Mouse (Mus musculus) G1E (cell line): Measurements from ENCODE around the gene Slc44a3. TPM values are rescaled to one million over a fixed set of nuclear protein-coding genes. Genes with fewer than 3 reads are reported as not detected.
A peak's percentile ranks its signal among the peaks of the same experiment; 100 is the strongest.

Source experiments
- ATAC-seq: 2 replicates; pipeline ENCODE4 v1.8.0; 2016; ENCODE audit warnings: mild to moderate bottlenecking; ENCODE audit not compliant: insufficient number of reproducible peaks, poor library complexity, low FRiP score, severe bottlenecking; ENCODE audit errors: extremely low read depth
- DNase-seq: peaks from one replicate; pipeline ENCODE4 v3.0.0; 2012; ENCODE audit warnings: low spot score
- H3K27me3 ChIP-seq: 2 replicates; pipeline ENCODE4 v1.6.1; 2012; ENCODE audit warnings: mild to moderate bottlenecking, low read length, inconsistent platforms; ENCODE audit not compliant: insufficient read depth
- H3K36me3 ChIP-seq: replicated peaks from 2 replicates; pipeline ENCODE3; 2012; ENCODE audit warnings: mild to moderate bottlenecking, inconsistent platforms
- H3K4me1 ChIP-seq: 2 replicates; pipeline ENCODE4 v1.6.1; 2012; ENCODE audit warnings: low read depth, low read length, inconsistent platforms, mixed read lengths; ENCODE audit not compliant: insufficient read depth
- H3K4me3 ChIP-seq: 2 replicates; pipeline ENCODE4 v1.5.1; 2012; ENCODE audit warnings: low read depth, mild to moderate bottlenecking, inconsistent platforms, low read length, moderate library complexity, mixed read lengths
- H3K9me3 ChIP-seq: replicated peaks from 2 replicates; pipeline ENCODE4 v1.6.1; 2012; ENCODE audit warnings: inconsistent platforms
- CTCF ChIP-seq: IDR thresholded peaks from 2 replicates; pipeline ENCODE4 v1.5.1; 2012; ENCODE audit warnings: low read depth, low read length, inconsistent platforms, mixed read lengths
- GATA1 ChIP-seq: IDR thresholded peaks from 2 replicates; pipeline ENCODE4 v1.6.1; 2012; ENCODE audit warnings: borderline replicate concordance, low read length, inconsistent platforms, mixed read lengths
- GATA2 ChIP-seq: IDR thresholded peaks from 2 replicates; pipeline ENCODE4 v1.6.1; 2012; ENCODE audit warnings: low read depth, low read length, inconsistent platforms, borderline replicate concordance
- POLR2AphosphoS5 ChIP-seq: IDR thresholded peaks from 2 replicates; pipeline ENCODE4 v1.6.1; 2012; ENCODE audit warnings: low read depth, low read length, inconsistent platforms; ENCODE audit not compliant: insufficient replicate concordance
- TAL1 ChIP-seq: conservative IDR thresholded peaks from 2 replicates; pipeline ENCODE4 v1.6.1; 2012; ENCODE audit warnings: low read depth, low read length, inconsistent platforms, mixed read lengths
- polyA plus RNA-seq: library from polyadenylated mRNA; stranded (reverse); fragments of >175 nt; gene quantifications from 2 replicates; pipeline ENCODE4 v1.2.3, GENCODE M21; 2012
- total RNA-seq, 2 experiments: library from RNA; stranded (forward) in 1 of 2; stranded (reverse) in 1 of 2; fragments of 200-1000 nt in 1 of 2; fragments of >200 nt in 1 of 2; fragmentation: Nextera tagmentation in 1 of 2; gene quantifications; 2 replicates each; pipeline ENCODE4 v1.2.3; 2014 to 2017

Gene Slc44a3
- total and polyA plus RNA-seq, 3 experiments, result 0.33 TPM; not detected in 2

DNA sequence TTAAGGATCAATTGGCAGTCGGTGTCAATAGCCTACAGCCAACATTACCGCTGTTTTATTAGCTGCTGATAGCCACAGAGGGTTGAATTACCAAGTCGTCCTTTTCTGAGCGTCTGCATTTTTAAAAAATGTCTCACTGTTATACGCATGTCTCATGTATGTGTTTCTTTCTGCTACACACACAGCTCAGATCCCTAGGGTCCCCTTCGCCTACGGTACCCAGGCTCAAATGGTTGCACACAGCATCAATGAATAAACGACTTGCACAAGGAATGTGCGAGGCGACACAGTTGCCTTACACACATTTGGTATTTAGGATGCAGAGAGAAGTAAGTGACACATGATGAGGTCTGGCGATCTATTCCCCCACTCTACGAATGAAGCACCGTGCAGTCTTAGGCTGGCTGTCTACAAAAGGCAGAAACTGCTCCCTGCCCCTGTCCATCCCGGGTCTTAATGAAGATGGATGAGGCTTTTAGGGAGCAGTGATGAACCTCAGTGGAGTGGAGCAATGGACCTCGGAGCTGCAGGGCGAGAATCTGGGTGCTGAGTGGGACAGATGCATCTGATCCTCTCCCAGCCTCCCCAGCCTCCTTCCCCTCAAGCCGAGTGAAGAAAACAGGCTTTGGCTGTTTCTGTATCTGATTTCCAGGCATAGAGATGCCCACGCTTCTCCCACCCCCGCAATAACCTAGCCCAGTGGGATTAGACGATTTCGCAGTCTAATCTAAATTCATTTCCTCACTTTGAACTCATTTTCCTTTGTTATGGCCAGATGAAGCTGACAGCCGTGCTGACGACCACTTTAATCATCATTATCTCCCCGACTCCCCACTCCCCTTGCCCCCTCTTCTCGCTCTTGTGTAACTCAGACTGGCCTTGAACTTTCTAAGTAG is 48.7 kb downstream of the Slc44a3 start:
- Histone ChIP-seq H3K4me3 (no peak overlapping the region), H3K27me3 (peaks cover 25% of the 10 kb centered on the region), H3K9me3 (no peaks in the 10 kb centered on the region), H3K4me1 (no peaks in the 10 kb centered on the region; the same call in 1 of the 2 replicates), H3K36me3 (no peaks in the 10 kb centered on the region)
- ATAC-seq (no peak), DNase-seq (no peak)
- TF ChIP-seq GATA2, result no peak
- no peak for TF ChIP-seq POLR2AphosphoS5
- TF ChIP-seq GATA1, result no peak
- no peak for TF ChIP-seq CTCF
- no peak for TF ChIP-seq TAL1

DNA sequence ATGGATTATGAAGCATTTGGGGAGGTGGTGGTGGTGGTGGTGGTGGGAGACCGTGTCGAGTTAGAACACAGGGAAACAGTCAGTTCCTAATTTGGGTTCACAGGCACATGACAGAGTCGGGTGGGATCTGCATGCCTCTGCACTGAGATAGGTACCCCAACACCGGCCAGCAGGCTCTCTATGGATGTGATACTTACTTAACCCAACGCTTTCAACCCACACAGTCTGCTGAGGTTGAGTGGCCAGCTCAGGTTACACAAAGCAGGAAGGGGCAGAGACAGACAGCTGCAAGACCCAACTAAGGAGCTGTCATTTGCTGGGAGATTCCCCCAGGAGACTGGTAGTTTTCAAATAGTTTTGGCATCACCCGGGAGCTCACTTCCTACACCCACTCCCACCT is 50.6 kb downstream of the Slc44a3 start:
- Histone ChIP-seq H3K4me1 (peaks cover 1% of the 10 kb centered on the region), H3K4me3 (no peak overlapping the region), H3K27me3 (peaks cover 22% of the 10 kb centered on the region), H3K36me3 (no peaks in the 10 kb centered on the region), H3K9me3 (no peaks in the 10 kb centered on the region)
- no peak for DNase-seq
- no peak for ATAC-seq
- no peak for TF ChIP-seq POLR2AphosphoS5
- no peak for TF ChIP-seq GATA1
- TF ChIP-seq TAL1, result no peak
- TF ChIP-seq CTCF, result no peak
- no peak for TF ChIP-seq GATA2

DNA sequence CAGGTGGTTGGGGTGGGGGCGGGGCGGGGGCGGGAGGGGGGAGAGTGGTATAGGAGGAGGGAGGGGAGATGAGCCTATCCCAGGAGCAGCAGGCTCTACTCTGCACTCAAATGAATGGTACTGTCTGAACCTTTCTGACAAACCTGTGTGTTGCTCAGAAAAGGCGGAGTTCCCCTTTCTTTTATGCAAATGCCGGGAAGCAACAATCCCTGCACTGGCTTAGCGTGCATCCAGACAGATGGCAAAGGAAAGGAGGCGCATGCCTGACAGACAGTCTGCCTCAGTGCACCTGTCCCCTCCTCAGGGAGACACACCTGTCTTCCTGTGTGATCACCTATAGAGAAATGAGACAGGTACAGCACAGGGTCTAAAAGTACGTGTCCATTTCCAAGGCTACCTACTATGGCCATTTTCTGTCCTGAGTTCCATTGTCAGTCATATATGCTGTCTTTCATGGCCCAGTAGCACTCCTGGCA is 51.2 kb downstream of the Slc44a3 start:
- no peak for DNase-seq
- TF ChIP-seq TAL1, result no peak
- TF ChIP-seq GATA2, result no peak
- no peak for TF ChIP-seq POLR2AphosphoS5
- no peak for TF ChIP-seq GATA1
- no peak for TF ChIP-seq CTCF

DNA sequence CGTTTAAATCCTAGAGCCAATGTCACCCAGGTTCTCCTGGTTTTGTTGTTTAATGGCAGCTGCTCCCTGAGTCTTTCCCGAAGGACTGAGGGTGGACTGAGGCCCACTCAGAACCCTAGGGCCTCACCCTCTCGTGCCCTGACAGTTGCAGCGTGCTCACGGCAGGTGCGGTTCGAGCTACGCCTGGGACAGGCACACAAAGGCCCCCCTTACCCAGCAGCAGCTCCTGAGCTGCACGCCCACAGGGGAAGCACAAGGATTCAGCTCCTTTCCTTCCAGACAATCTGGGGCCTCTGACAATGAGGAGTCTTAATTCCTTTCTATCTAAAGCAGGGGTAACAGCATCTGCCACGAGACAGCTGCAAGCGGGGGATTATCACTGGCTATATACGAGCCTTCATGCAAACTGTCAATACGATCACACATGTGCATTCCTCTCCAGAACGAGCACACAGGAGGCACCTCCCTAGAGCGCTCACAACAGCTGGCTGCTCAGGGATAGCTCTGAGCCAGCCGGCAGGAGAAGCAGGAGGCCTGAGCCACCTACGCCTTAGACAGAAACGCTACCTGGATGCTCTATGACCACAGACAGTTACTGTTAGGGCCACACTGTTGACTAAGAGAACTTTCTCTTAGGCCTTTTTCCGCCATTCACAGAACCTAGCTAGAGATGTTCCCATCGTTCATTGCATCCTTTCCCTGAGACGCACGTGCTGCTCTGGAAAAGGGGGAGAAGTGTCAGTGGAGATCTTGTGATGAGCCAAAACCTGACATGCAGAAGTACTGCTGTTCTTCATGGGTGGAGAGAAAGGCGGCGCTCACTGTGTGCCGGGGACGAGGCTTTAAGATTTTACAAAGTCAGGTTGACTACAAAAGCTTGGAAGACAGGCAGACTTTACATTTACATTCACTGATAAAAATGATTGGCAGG is 51.9 kb downstream of the Slc44a3 start:
- H3K9me3 ChIP-seq, result no peaks in the 10 kb centered on the region
- H3K4me1 ChIP-seq, result peaks cover 5% of the 10 kb centered on the region
- no peak for DNase-seq
- H3K36me3 ChIP-seq, result no peaks in the 10 kb centered on the region
- peaks cover 20% of the 10 kb centered on the region for H3K27me3 ChIP-seq
- TF ChIP-seq GATA2 (no peak), POLR2AphosphoS5 (no peak), GATA1 (no peak), TAL1 (no peak), CTCF (no peak)
- no peak for ATAC-seq
- no peak overlapping the region for H3K4me3 ChIP-seq

More for the DNA sequence above, 51.2 kb downstream of the Slc44a3 start:
- no peak for ATAC-seq
- Histone ChIP-seq H3K27me3 (peaks cover 20% of the 10 kb centered on the region), H3K9me3 (no peaks in the 10 kb centered on the region), H3K36me3 (no peaks in the 10 kb centered on the region), H3K4me1 (peaks cover 2% of the 10 kb centered on the region), H3K4me3 (no peak overlapping the region)

DNA sequence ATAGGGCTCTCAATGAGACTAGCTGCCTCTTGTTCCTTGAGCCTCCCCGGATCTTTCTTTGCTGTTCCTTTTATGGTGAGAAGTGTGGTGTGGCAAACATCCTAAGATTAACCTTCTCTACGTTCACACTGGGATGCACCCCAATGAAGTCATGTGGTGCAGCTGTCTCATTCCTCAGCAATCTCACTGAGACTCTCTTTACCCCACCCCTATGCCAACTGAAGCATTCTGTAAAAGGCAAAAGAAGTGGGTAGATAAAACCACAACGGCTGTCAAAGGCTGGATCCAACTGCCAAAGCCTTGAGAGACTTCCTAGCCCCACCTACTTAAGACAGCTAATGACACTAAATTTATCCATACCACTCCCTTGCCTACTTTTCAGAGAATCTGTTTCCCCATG is 57.5 kb downstream of the Slc44a3 start:
- DNase-seq (peak; percentile 48), ATAC-seq (peak; percentile 87)
- Histone ChIP-seq H3K4me1 (peaks cover 19% of the 10 kb centered on the region), H3K9me3 (no peaks in the 10 kb centered on the region), H3K27me3 (no peaks in the 10 kb centered on the region), H3K36me3 (no peaks in the 10 kb centered on the region), H3K4me3 (no peak overlapping the region)
- TF ChIP-seq GATA1 (no peak), CTCF (no peak), GATA2 (no peak), POLR2AphosphoS5 (no peak), TAL1 (no peak)

DNA sequence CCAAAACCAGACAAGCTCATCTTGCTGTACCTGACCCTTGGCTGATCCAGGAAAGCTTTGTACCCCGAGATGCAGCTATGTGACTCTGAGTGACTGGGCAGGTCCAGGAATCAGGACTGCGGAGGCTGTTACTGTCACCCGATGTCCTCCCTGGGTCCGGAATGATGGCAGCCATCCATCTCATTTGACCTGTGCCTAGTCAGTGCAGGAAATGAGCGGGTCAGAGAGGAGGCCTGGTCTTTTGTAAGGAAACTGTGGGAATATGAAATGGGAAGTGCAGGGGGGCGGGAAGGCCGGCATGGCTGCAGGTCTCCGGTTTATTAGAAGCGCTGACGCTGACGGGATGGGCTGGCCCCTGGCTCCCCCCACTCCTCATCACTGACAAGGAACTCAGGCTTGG is 60.5 kb downstream of the Slc44a3 start:
- Histone ChIP-seq H3K27me3 (no peaks in the 10 kb centered on the region), H3K36me3 (no peaks in the 10 kb centered on the region), H3K4me3 (no peak overlapping the region), H3K4me1 (peaks cover 22% of the 10 kb centered on the region), H3K9me3 (no peaks in the 10 kb centered on the region)
- no peak for TF ChIP-seq POLR2AphosphoS5
- TF ChIP-seq GATA2, result no peak
- TF ChIP-seq CTCF, result no peak
- no peak for TF ChIP-seq TAL1
- TF ChIP-seq GATA1, result no peak
- DNase-seq, result no peak
- ATAC-seq, result no peak
